Mouse (Mus musculus) midbrain, embryonic 14.5 days (tissue): ENCODE measurements around the gene Dnaja2. TPM values are rescaled to one million over a fixed set of nuclear protein-coding genes. Genes with fewer than 3 reads are reported as not detected.

Source experiments
- ATAC-seq: fragments of 200-750 bp; cut with Nextera tagmentation; 2 replicates; pipeline ENCODE4 v1.8.0; 2017; ENCODE audit warnings: moderate number of reproducible peaks, moderate library complexity; ENCODE audit not compliant: low FRiP score, low TSS enrichment
- DNase-seq: peaks from one replicate; pipeline ENCODE4 v3.0.0-alpha.2; 2015
- H3K27ac ChIP-seq: fragments of 300-500 bp; sonication (generic); replicated peaks from 2 replicates; pipeline ENCODE4 v1.5.1; 2014; ENCODE audit warnings: mild to moderate bottlenecking, low read depth, low read length, moderate library complexity
- H3K27me3 ChIP-seq: fragments of 300-500 bp; sonication (generic); 2 replicates; pipeline ENCODE4 v1.6.1; 2014; ENCODE audit warnings: low read length, control low read depth, mixed read lengths; ENCODE audit not compliant: control insufficient read depth, insufficient read depth
- H3K36me3 ChIP-seq: fragments of 300-500 bp; sonication (generic); 2 replicates; pipeline ENCODE4 v1.6.1; 2014; ENCODE audit warnings: low read length, control low read depth; ENCODE audit not compliant: control insufficient read depth, insufficient read depth
- H3K4me1 ChIP-seq: fragments of 300-500 bp; sonication (generic); 2 replicates; pipeline ENCODE4 v1.6.1; 2014; ENCODE audit warnings: mild to moderate bottlenecking, antibody characterized with exemption, low read length, control low read depth; ENCODE audit not compliant: control insufficient read depth, insufficient read depth
- H3K4me2 ChIP-seq: fragments of 300-500 bp; sonication (generic); 2 replicates; pipeline ENCODE4 v1.6.1; 2014; ENCODE audit warnings: mild to moderate bottlenecking, low read length, moderate library complexity
- H3K4me3 ChIP-seq: fragments of 300-500 bp; sonication (generic); replicated peaks from 2 replicates; pipeline ENCODE4 v1.5.1; 2014; ENCODE audit warnings: low read depth, low read length
- H3K9ac ChIP-seq: fragments of 300-500 bp; sonication (generic); replicated peaks from 2 replicates; pipeline ENCODE4 v1.6.1; 2014; ENCODE audit warnings: mild to moderate bottlenecking, low read length, moderate library complexity
- H3K9me3 ChIP-seq: fragments of 300-500 bp; sonication (generic); 2 replicates; pipeline ENCODE4 v1.6.1; 2016; ENCODE audit warnings: low read length, control low read depth, mixed read lengths; ENCODE audit not compliant: control insufficient read depth
- WGBS: fragments of 180-500 bp; shearing (Covaris S2); extraction: QIAGEN DNeasy Blood & Tissue Kit; methylation state at CpG from one replicate; pipeline ENCODE4 v1.1.7; 2014; 5-methylcytosine and 5-hydroxymethylcytosine counted together
- polyA plus RNA-seq: library from polyadenylated mRNA; unstranded; fragments of >200 nt; fragmentation: Nextera tagmentation; extraction: Ambion mirVana; gene quantifications from 2 replicates; pipeline ENCODE4 v1.2.1, GENCODE M21; 2014

Dnaja2 gene
- polyA plus RNA-seq, 1 experiment from 2014 or later: 182 TPM

- H3K4me1 ChIP-seq: no peaks in the 10 kb centered on the region
- DNase-seq (no peak), ATAC-seq (no peak)
- no peaks in the 10 kb centered on the region for H3K9me3 ChIP-seq
- no peak overlapping the region for H3K27ac ChIP-seq
- no peaks in the 10 kb centered on the region for H3K27me3 ChIP-seq
- WGBS: 91% methylated on average over 2 of the region's 2 CpGs
- peaks cover 34% of the 10 kb centered on the region for H3K36me3 ChIP-seq
- H3K9ac ChIP-seq: no peak overlapping the region
- no peak overlapping the region for H3K4me2 ChIP-seq
- H3K4me3 ChIP-seq: no peak overlapping the region
Measured at GRCm38 (mm10) chr8:85533434-85533833, 21.7 kb downstream of the Dnaja2 start.

- H3K4me2 ChIP-seq: no peak overlapping the region
- peaks cover 28% of the 10 kb centered on the region for H3K36me3 ChIP-seq
- ATAC-seq (no peak), DNase-seq (no peak)
- H3K4me1 ChIP-seq: no peaks in the 10 kb centered on the region
- no peaks in the 10 kb centered on the region for H3K27me3 ChIP-seq
- no peak overlapping the region for H3K9ac ChIP-seq
- H3K4me3 ChIP-seq: no peak overlapping the region
- no peaks in the 10 kb centered on the region for H3K9me3 ChIP-seq
- no peak overlapping the region for H3K27ac ChIP-seq
- WGBS: 91% methylated on average over 4 of the region's 4 CpGs
Measured at GRCm38 (mm10) chr8:85532843-85533242, 22.3 kb downstream of the Dnaja2 start.

GRCm38 (mm10) chr8:85531471-85531870, 23.7 kb downstream of the Dnaja2 start:
- Histone ChIP-seq H3K4me2 (no peak overlapping the region), H3K27ac (no peak overlapping the region), H3K9me3 (no peaks in the 10 kb centered on the region), H3K4me1 (no peaks in the 10 kb centered on the region), H3K9ac (no peak overlapping the region), H3K36me3 (peaks cover 17% of the 10 kb centered on the region), H3K27me3 (no peaks in the 10 kb centered on the region), H3K4me3 (no peak overlapping the region)
- ATAC-seq (no peak), DNase-seq (no peak)
- WGBS: 89% methylated on average over 3 of the region's 3 CpGs

GRCm38 (mm10) chr8:85530717-85531116, 24.4 kb downstream of the Dnaja2 start:
- Histone ChIP-seq H3K4me3 (no peak overlapping the region), H3K9ac (no peak overlapping the region), H3K4me2 (no peak overlapping the region), H3K27me3 (no peaks in the 10 kb centered on the region), H3K4me1 (no peaks in the 10 kb centered on the region), H3K9me3 (no peaks in the 10 kb centered on the region), H3K36me3 (peaks cover 15% of the 10 kb centered on the region; the same call in 1 of the 2 replicates), H3K27ac (no peak overlapping the region)
- 98% methylated on average over 1 of the region's 1 CpGs for WGBS
- ATAC-seq (no peak), DNase-seq (no peak)

- no peak overlapping the region for H3K4me3 ChIP-seq
- no peak for DNase-seq
- H3K4me2 ChIP-seq: no peak overlapping the region
- 80% methylated on average over 3 of the region's 3 CpGs for WGBS
- no peak overlapping the region for H3K9ac ChIP-seq
- H3K27me3 ChIP-seq: no peaks in the 10 kb centered on the region
- no peak for ATAC-seq
- H3K9me3 ChIP-seq: no peaks in the 10 kb centered on the region
- no peak overlapping the region for H3K27ac ChIP-seq
- no peaks in the 10 kb centered on the region for H3K4me1 ChIP-seq
- peaks cover 22% of the 10 kb centered on the region for H3K36me3 ChIP-seq
Measured at GRCm38 (mm10) chr8:85528959-85529358, 26.2 kb downstream of the Dnaja2 start.

- H3K27me3 ChIP-seq: no peaks in the 10 kb centered on the region
- ATAC-seq (no peak), DNase-seq (peak; percentile 85)
- no peak overlapping the region for H3K9ac ChIP-seq
- no peak overlapping the region for H3K4me3 ChIP-seq
- H3K9me3 ChIP-seq: no peaks in the 10 kb centered on the region
- WGBS: 38% methylated on average over 6 of the region's 6 CpGs
- no peak overlapping the region for H3K27ac ChIP-seq
- no peaks in the 10 kb centered on the region for H3K4me1 ChIP-seq
- peaks cover 49% of the 10 kb centered on the region for H3K36me3 ChIP-seq
- no peak overlapping the region for H3K4me2 ChIP-seq
Measured at GRCm38 (mm10) chr8:85526105-85526504, 29.0 kb downstream of the Dnaja2 start.

- Histone ChIP-seq H3K27me3 (no peaks in the 10 kb centered on the region), H3K4me3 (no peak overlapping the region), H3K27ac (no peak overlapping the region), H3K4me1 (no peaks in the 10 kb centered on the region), H3K9me3 (no peaks in the 10 kb centered on the region), H3K36me3 (peaks cover 68% of the 10 kb centered on the region), H3K4me2 (no peak overlapping the region), H3K9ac (no peak overlapping the region)
- ATAC-seq: no peak
- 97% methylated on average over 7 of the region's 7 CpGs for WGBS
- no peak for DNase-seq
Measured at GRCm38 (mm10) chr8:85524086-85524485, 31.1 kb downstream of the Dnaja2 start.

- no peak overlapping the region for H3K4me2 ChIP-seq
- H3K36me3 ChIP-seq: peaks cover 84% of the 10 kb centered on the region
- 93% methylated on average over 8 of the region's 8 CpGs for WGBS
- ATAC-seq (no peak), DNase-seq (no peak)
- H3K4me1 ChIP-seq: no peaks in the 10 kb centered on the region
- H3K27ac ChIP-seq: no peak overlapping the region
- H3K27me3 ChIP-seq: no peaks in the 10 kb centered on the region
- H3K4me3 ChIP-seq: no peak overlapping the region
- no peaks in the 10 kb centered on the region for H3K9me3 ChIP-seq
- H3K9ac ChIP-seq: no peak overlapping the region
Measured at GRCm38 (mm10) chr8:85521332-85521731, 33.8 kb downstream of the Dnaja2 start.

- Histone ChIP-seq H3K27me3 (no peaks in the 10 kb centered on the region), H3K4me1 (no peaks in the 10 kb centered on the region), H3K9ac (no peak overlapping the region), H3K27ac (no peak overlapping the region), H3K4me2 (no peak overlapping the region), H3K36me3 (peaks cover 85% of the 10 kb centered on the region), H3K9me3 (no peaks in the 10 kb centered on the region), H3K4me3 (no peak overlapping the region)
- DNase-seq (no peak), ATAC-seq (no peak)
- WGBS: 94% methylated on average over 4 of the region's 4 CpGs
Measured at GRCm38 (mm10) chr8:85520586-85520985, 34.6 kb downstream of the Dnaja2 start.
